Mouse (Mus musculus) frontal cortex, adult (tissue): ENCODE results near the gene Osbpl2.

Experiments
- ATAC-seq: cut with Nextera tagmentation; 2 replicates; pipeline ENCODE4 v1.9.2; 2017; ENCODE audit warnings: mild to moderate bottlenecking, moderate library complexity, mixed read lengths; ENCODE audit not compliant: low TSS enrichment

Osbpl2 gene

DNA sequence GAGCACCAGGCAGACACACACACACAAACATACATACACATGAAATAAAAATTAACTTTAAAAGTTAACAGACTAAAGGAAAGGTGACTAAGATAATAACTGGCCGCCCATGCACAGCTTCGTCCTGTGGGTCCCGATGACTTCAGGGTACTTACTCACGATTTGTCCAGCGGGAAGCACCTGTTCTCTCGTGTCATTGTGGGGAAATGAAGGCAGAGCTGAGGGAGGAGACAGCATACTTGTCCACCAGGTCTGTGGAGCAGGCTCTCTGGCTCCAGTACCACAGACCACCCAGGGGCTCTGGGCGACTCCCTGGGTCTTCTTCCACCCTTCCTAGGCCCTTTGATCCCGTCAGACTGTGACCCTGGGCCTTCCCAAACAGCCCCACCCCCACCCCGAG is 82.2 kb downstream of the Osbpl2 start:
- ATAC-seq, result no peak

DNA sequence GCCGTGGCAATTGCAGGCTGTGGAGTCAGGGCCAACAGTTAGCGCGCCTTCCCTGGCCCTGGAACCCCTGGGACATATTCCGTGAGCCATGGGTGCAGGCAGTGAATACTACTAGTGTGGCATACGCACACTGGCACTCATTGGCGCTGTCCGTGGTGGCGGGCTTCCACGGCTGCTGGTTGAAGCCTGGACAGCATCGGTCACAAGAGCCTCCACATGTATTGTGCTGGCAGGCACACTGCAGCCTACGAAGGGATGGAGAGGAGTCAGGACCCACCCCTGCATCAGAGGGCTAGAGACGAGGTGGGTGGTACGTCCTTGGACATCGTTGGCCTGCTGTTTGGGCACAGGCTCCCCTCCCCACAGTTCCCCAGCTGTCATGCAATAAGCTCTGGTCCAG is 83.2 kb downstream of the Osbpl2 start:
- no peak for ATAC-seq

DNA sequence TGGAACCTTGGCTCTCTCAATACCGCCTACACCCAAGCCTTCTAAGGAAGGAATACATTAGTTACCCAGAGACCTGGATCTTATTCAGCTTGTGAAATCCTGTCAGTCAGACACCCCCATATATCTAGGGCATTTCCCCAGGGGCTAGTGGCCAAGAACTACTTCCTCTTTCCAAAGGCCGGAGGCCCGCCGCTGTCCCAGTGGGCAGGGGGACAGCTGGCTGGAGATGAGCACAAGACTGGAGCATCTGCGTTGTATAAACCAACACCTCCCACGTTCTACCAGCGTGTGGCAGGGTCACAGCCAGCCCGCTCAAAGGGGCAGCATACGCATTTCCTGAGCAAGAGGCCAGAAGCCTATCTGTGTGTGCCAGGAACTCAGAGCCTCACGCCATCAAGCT is 83.7 kb downstream of the Osbpl2 start:
- no peak for ATAC-seq

DNA sequence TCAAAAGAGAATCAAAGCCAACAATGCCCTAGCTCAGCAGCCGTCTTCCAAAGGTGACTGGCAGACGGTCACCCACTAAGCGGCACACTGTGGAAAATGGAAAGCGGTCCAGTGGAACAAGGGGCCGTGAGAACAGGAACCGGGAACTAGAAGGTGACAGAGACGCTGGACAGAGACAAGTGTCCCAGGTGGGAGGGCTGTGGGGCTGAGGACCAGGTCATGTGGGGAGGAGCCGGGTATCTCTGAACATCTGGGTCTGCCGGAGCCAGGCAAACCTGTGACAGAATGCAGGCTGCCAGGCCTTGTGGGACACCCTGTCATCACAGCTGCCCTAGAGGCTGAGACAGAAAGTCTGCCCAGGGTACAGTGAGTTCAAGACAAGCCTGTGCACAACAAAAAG is 85.4 kb downstream of the Osbpl2 start:
- ATAC-seq, result no peak

DNA sequence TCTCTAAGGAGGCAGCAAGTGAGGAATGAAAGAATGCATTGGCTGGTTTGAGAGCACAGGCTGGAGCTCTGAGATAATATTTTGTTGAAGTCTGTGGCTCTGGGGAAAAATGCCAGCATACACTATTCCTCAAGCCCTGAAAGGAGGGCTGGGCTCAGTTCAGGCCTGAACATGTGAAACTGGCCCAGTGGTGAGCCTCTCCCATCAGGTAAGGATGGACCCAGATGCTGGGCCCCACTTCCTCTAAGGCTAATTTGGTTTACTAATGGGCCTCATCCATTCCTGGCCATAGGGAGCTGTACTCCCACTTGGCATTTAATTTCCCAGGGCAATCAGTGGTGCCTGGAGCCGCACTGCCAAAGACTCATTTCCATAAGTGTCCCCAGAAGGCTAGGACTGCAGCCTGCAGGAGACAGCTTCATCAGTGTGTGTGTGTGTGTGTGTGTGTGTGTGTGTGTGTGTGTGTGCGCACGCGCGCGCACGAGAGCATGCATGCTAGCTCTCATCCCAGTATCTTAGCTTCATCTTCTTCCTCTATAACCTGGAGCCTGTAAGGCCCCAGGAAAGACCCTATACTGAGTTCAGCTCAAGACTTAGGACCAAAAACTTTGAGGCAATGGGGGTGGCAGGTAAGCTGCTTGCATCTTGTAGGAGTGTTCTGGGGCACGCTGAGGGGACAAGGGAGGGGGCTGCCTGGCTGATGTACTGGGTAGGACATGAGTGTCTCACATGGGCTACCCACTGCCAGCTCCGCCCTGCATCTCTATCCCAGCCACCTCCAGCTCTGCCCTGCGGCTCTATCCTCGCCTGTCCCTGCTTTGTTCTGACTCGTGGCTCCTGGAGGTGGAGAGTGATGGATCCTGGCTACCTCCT is 86.2 kb downstream of the Osbpl2 start:
- peak; percentile 44 for ATAC-seq

DNA sequence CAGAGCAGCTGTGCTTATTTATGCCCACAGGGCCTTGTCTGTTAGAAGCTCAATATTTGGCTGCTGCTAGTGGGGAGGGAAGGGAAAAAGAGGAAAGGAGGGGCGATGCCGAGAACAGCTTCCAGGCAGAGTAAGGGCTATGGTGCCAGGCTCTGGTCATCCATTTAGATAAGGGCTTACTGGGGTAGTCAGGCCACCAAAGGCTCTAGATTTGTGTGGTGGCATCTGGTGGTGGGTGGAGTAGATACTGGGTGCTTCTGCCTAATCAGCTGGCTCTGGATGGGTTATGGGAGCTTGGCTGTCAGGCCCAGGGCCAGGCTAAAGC is 86.8 kb downstream of the Osbpl2 start:
- 0 out of 2 replicates have a peak, but pooled peaks have one; percentile 17 for ATAC-seq

DNA sequence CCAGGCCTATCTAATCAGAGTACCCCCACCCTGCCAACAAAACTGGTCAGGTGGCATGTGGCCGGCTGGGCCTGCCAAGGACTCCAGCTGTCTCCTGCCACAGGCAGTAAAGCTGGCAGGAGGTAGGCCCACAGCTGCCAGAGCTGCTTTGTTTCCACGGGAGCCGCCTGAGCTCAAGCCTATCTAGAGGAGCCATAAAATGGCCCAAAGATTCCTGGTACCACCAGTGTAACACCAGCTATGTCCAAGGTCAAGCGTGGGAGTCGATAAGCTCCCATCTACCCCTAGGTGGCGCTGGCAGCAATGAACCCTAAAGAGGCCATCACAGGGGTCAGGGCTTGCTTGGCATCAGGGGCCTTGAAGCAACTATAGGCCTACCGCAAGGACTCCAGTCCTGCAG is 88.7 kb downstream of the Osbpl2 start:
- ATAC-seq, result no peak

DNA sequence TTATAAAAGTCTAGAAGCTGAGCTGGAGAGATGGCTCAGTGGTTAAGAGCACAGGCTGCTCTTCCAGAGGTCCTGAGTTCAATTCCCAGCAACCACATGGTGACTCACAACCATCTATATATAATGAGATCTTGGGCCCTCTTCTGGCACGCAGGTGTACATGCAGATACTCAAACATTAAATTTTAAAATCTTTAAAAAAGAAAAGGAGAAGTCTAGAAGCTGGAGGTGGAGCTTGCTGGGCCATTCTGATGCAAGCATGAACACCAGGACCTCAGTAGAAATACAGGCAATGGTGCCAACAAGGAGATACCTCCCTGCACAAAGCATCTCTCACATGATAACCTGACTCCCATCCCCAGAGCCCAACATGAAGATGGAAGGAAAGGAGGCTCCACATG is 89.9 kb downstream of the Osbpl2 start:
- no peak for ATAC-seq

DNA sequence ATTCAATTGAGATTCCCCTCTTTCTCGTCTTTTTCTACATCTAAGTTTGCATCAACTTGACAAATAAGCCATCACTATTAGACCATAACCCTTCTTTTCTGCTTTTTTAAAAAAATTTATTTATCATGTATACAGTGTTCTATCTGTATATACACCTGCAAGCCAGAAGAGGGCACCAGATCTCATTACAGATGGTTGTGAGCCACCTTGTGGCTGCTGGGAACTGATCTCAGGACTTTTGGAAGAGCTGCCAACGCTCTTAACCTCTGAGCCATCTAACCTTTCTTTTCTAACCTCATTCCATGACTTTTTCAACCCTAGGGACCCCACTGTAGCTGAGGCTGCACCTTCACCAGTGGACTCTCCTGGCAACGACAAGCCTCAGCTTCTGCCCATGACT is 93.1 kb downstream of the Osbpl2 start:
- ATAC-seq, result no peak
